Mouse (Mus musculus) spleen, embryonic (tissue): Measurements from ENCODE around the gene Hnrnph1.
"Not testable (repeated sequence)": the region's sequence is repeated elsewhere in the genome, so short reads cannot be mapped to it uniquely, and the experiment has no call there.

Experiments
- CTCF ChIA-PET: fragments of 350-600 bp; sonication (Branson Sonifier 250); formaldehyde crosslinking; loops from one replicate; lab custom pipeline; 2022; lab: Charles Lee

Hnrnph1 gene

DNA sequence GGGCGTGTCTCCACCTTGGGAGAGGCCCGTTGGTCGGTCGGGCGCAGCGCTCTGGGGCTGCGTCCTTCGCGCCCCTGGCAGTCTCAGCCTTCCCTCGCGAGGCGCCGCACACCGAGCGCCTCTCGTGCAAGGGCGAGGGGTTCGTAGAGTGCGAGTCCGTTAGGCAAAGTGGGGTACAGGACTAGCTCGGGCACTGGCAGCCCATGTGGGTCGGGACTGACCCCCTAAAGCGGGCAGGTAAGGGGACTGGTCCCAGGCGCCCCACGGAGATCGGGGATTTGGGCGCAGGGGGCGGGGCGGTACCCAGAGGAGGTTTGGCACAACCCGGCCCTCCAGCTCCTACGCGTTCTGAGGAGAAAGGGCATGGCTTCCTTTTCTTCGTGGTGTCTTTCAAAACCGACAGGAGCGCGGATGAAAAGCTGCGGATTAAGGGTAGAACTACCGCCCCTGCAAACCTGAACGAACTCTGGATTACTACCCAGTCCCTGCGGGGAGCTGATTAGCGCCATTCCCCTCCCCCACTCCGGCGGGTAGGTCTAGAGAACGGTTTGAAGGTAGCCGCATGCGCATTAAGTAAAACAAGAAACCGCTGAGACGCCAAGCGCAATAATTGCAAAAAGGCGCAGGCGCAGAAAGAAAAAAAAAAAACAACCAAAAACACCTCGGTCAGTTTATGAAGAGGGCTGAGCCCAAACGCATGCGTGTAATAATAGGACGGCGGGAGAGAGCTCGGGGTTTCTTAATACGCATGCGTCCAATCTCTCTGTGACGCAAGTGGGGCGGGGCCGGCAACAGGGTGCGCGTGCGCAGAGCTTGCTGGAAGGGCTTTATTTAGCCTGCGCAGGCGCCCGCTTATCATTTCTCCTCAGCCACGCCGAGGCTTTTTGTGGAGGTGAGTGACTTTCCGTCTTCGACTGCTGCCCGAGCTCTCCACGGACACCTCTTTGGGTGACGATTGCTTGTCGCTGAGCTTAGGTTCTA lies at the start of gene Hnrnph1:
Gene Hnrnph1, plus strand, starts transcription at position 80 of the 981 bp plus-strand sequence.
- CTCF ChIA-PET: interaction anchor here (0.6 to 1.0 kb wide), 2 partner anchors 13 to 1280 kb away, joined by 3 to 5 read pairs; no protein-coding TSS in a partner anchor

DNA sequence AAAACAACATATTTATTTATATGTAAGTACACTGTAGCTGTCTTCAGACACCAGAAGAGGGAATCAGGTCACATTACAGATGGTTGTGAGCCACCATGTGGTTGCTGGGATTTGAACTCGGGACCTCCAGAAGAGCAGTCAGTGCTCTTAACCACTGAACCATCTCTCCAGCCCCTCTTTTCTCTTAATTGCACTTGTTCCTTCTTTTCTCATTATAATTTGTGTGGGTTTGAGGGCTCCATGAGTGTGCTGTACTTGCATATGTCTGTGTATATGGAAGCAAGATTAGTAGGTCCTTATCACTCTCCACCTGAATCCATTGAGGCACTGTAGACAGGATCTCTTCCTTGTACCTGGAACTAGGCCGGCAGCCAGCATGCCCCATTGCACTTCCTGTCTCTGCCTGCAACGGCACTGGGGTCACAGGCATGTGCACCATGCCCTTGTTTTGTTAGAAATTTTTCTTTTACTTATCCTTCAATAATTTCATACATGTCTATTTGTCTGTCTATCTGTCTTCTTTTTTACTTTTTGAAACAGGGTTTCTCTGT lies 48.6 kb upstream of the Hnrnph1 start:
- CTCF ChIA-PET: no interaction called here

DNA sequence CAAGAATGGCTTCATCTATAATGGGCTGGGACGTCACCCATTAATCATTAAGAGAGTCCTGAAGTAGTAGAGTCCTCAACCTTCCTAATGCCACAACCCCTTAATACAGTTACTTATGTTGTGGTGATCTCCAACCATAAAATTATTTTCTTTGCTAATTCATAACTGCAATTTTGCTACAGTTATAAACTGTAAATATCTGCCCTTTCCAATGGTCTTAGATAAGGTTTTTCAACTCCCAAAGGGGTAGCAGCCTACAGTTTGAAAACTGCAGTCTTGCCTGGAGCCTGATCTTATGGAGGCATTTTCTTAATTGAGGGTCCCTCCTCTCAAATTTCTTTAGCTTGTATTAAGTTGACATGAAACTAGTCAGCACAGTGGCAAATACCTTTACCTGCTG lies 47.4 kb upstream of the Hnrnph1 start:
- CTCF ChIA-PET: no interaction called here

DNA sequence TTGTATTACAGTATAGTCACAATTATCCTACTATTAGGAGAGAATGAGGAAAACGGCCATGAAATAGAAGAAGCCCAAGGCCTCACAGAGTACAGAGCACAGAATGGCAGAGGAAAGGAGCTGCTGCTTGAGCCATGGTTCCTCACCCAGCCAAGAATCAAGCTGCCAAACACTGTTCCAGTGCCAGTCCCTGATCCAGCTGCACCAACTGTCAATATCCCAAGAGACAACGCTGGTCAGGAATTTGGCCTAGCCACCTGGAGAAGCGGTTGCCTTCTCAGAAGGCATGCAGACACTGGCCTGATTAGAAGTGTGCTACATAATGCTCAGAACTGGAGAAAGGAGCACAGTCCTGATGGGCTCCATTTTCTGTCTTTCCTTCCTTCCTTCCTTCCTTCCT lies 43.6 kb upstream of the Hnrnph1 start:
- CTCF ChIA-PET: interaction anchor here (1.5 kb wide), 1 partner anchor 11 kb away, joined by 3 read pairs; no protein-coding TSS in a partner anchor

- CTCF ChIA-PET: no interaction called here
These were observed 40.7 kb upstream of the Hnrnph1 start for GRCm38 (mm10) chr11:50336126-50336525.

GRCm38 (mm10) chr11:50336891-50337290 lies 39.9 kb upstream of the Hnrnph1 start:
- CTCF ChIA-PET: no interaction called here

- CTCF ChIA-PET: no interaction called here
These were observed 31.3 kb upstream of the Hnrnph1 start for GRCm38 (mm10) chr11:50345486-50345885.

GRCm38 (mm10) chr11:50346256-50347032 lies 30.3 kb upstream of the Hnrnph1 start:
- CTCF ChIA-PET: no interaction called here

DNA sequence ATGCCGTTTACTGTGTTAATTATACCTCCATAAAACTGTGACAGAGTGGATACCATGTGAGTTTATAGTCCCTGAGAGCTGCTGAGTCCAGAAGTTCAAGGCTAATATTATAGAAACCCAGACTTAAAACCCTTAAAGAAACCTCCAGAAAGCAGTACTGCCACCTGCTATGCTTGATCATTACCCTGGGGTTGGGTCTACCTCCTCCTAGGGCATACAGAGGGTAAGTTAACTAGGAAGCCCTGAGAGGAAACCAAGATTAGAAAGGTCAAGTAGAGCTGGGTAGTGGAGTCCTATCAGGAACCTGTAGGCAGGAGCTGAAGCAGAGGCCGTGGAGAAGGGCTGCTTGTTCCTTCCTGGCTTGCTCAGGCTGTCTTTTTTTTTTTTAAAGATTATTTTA lies 24.6 kb upstream of the Hnrnph1 start:
- CTCF ChIA-PET: no interaction called here

GRCm38 (mm10) chr11:50354162-50354561 lies 22.6 kb upstream of the Hnrnph1 start, which contains the start of gene Cby3:
Gene Cby3, plus strand, starts transcription at chr11:50354462.
- CTCF ChIA-PET: no interaction called here

DNA sequence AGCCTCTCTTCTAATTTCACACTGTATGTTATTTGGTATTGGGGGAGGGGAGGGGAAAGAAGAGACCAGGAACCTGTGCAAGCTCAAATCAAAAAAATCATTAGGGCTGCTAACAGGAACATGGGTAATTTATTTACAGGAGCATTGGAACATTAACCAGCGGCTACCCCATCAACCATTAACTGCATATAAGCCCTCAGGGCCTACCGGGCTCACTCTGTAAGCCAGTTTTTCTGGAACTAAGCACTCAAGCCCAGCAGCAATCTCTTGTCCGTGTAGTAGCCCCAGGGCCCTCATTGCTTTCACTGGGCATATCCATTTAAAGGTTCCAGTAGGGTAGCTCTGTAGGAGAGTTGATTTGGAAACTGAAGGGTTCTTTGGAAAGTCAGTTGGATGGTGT lies 21.9 kb upstream of the Hnrnph1 start:
- CTCF ChIA-PET: no interaction called here

DNA sequence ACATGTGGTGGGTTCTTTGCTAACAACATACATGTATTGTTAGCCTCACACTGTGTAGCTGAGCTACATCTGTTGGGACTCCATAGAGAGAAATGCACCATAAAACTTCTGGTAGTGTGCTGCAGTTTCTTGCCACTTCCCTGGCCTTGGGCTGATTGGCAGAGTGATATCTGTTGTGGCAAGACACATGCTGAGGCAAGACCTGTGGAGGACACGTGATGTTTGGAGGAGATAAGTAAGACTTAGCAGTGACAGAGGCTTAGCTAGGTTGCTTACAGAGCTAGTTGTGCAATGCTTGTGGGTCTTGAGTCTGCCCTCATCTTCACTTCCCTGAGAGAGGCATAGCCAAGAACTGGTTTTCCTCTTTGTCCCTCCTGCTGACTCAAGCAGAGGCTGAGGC lies 21.4 kb upstream of the Hnrnph1 start:
- CTCF ChIA-PET: no interaction called here

DNA sequence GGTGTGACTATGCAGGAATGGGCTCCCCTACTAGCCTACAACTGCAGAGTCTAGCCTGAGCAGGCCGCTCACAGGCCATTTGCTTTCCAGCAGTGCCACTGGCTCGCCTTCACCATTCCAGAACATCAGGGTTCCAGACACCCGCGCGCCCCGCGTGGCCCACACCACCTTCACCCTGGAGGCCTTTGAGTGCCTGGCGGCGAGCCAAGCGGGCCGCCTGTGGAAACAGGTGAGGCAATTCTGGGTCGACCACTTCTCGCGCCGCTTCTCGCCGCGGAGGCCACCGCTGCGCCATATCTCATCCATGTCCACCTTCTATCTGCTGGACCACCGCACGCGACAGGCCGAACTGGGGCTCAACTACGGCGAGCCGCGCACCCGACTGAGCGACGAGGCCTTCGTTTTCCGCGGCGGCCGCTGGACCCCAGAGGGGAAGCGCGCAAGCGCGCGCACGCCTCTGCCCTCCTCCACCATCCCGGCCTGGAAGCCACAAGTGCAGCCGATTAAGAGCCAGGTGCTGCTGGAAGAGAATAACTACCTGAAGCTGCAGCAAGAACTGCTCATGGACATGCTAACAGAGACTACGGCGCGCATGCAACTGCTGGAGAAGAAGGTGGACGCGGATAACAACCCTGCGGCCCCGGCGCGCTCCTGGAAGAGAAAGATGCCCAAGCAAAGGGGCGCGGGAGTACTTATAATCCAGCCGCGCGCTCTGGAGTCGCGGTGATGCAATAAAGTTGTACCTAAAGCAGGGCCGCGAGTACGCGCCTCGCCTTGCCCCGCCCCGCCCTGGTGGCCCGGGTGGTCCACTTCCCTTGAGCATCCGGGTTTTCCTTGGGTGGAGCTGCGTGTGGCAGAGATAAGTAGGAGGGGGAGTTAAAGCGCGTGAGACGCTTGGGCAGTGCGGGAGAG lies 17.6 kb upstream of the Hnrnph1 start:
- CTCF ChIA-PET: interaction anchor here (0.7 kb wide), 1 partner anchor 138 kb away, joined by 6 read pairs; no protein-coding TSS in a partner anchor

- CTCF ChIA-PET: not testable (repeated sequence)
These were observed 15.5 kb upstream of the Hnrnph1 start for GRCm38 (mm10) chr11:50361282-50361681.

- CTCF ChIA-PET: no interaction called here
These were observed 12.2 kb upstream of the Hnrnph1 start for GRCm38 (mm10) chr11:50364548-50364947.

GRCm38 (mm10) chr11:50365322-50365721 lies 11.5 kb upstream of the Hnrnph1 start:
- CTCF ChIA-PET: no interaction called here

DNA sequence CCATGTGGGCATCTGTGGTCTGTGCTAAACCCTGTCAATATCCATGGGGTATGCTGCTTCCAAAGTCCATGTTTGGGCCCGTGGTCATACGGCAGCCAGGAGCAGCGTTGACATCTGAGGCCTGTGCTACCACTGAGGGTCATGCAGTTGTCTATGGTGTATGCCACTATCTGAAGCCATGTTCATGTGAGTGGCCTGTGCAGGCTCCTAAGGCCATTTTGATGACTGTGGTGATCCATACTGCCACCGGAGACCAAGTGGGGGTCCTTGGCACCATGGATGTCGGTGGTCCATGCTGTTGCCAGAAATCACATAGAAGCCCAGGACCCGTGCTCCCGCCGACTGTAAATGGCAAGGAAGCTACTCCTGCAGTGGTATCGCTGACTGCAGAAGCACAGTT lies 9.3 kb upstream of the Hnrnph1 start:
- CTCF ChIA-PET: no interaction called here

DNA sequence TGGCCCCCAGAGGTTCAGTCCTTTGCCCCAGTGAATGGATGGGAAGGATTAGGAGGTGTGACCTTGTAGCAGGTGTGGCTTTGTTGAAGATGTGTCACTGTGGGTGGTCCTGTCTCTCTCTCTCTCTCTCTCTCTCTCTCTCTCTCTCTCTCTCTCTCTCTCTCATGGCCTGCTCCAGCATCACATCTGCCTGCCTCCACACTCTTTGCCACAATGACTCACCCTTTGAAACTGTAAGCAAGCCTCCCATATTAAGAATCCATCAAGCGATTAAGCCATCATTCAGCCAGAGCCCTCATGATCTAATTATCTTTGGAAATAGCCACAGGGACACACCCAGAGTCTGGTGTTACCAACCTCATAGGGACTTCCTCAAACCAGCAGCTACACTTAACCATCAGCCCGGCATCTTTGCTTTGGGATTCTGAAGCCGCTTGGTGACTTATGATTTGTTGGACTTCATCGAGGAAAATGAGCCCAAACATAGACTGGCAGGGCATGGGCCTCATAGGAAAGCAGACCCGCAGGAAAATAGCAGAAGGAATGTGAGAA lies 7.4 kb upstream of the Hnrnph1 start:
- CTCF ChIA-PET: no interaction called here

DNA sequence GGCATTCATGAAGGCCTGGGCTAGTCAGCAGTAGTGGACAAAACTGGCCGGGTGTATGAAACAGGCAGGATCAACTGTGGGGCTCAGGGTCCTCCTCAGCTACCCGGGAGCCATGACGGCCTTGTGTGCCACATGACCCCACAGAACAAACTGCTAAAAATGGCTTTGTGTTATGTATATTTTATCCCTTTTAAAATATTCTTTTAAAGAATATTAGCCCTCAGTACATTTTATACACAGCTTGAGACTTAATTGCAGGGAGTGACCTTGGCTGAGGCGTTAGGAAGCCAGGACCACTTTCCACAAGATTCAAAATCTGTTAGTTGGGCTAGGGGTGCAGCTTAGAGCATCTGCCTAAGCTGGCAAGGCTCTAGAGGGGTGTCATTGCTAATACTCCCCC lies 5.8 kb upstream of the Hnrnph1 start:
- CTCF ChIA-PET: interaction anchor here (0.5 to 0.8 kb wide), 4 partner anchors 13 to 1468 kb away, joined by 9 to 25 read pairs (median 10); no protein-coding TSS in a partner anchor

DNA sequence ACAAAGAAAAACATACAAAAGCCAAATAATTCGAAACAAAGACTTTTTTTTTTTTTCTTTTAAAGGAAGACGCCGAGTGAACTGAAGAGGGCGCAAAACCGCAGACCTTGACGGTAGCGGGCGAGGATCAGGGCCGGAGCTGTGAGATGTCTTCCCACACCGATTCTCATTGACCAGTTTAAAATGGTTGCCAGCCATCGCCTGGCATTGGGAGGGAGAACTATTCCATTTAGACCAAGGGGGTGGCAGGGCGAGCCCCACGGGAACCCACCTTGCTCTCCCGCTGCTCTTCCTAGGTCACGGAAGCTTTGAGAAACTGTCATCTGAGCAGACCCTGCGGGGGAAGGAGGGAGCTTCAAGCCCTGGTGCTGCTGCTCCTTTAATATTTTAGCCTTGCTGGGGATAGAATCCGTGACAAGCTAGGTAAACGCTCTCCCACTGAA lies 5.4 kb upstream of the Hnrnph1 start:
- CTCF ChIA-PET: interaction anchor here (0.5 to 0.8 kb wide), 4 partner anchors 12 to 1469 kb away, joined by 9 to 25 read pairs (median 10); no protein-coding TSS in a partner anchor
